Mouse (Mus musculus): ENCODE measurements around the gene Lrrc8b. TPM values are rescaled to one million over a fixed set of nuclear protein-coding genes. Genes with fewer than 3 reads are reported as not detected.

Gene Lrrc8b
- 3.5 and 4.3 TPM in 2 replicates for polyA plus RNA-seq (2012; rRNA removed)

DNA sequence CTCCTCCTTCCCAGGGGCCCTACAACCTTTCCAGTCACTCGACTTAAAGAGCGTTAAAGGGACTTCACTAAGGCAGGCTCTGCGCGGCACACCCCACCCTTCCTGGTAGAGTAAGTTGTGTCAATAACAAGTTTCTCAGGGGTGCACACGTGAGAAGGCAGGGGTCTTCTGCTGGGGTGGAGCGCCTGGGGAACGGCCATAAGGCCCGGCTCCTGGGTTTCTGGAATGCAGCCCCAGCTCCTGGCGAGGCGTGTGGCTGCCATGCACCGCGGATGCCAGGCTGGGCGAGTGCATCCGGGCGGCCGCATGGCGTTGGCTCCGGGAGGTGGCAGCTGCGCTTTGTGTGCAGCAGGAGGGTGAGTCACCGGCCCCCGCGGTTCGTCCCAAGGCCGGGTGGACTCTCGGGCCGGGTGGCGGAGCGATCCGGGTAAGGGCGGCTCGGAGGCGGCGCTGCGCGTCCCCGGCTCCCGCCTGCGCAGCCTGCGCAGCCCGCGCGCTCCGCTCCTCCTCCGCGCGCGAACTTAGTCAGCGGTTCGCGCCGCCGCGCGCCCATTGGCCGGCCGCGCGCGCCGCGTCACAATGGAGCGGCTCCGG, at the start of gene Lrrc8b:
Gene Lrrc8b (plus strand): TSS at position 578 of the 594 bp plus-strand sequence.

DNA sequence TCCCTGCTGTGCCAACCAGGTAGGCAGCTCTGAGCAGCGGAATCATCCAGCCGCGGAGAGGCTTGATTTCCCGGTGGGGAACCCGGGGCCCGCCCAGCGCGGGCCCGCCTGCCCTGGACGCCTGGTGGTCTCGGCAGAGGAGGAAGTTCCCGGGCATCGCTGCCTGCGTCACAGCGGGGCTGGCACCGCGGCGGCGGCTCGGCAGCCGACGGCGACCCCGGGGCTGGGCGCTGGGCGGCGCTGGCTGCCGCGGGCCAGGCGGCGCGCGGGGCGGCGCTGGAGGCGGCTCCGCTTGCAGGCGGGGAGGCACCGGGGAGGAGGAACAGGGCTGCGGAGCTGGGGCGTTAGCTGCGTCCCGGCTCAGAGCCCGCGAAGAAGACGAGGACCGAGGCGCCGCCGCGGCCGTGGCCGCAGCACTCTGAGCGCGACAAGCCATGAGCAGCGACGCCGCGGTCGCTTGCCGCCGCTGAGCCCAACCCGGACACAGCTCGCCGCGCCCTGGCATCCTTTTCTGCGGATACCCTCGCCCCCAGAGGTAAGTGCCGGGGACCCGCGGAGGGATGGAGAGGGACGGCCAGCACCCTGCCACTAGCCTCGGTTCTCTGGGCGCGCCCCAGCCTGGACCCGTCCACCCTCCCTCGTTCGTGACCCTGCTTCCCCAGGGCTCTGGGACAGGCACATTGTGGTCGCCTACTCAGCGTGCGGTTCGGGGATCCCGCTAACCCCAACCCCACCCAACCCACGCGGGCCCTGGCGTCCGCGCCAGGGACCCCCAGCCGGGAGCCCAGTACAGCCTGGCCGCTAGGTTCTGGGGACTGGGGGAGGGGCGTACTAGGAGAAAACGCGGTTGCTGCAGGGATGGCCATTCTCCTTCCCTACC, 103.8 kb downstream of the Lrrc8b start, which contains the start of gene Lrrc8c:
Gene Lrrc8c (plus strand): TSS at position 293 of the 880 bp plus-strand sequence.

Other genes with a start within 250 kb of the Lrrc8b start
- 0.23 and 0.42 TPM in 2 replicates for gene Gbp10, start 176.2 kb upstream of the Lrrc8b start, polyA plus RNA-seq (2012; rRNA removed)
- 0.10 and 0.22 TPM in 2 replicates for gene Gm43302, start 122.1 kb upstream of the Lrrc8b start, polyA plus RNA-seq (2012; rRNA removed)
- gene Gbp6, start 122.1 kb upstream of the Lrrc8b start, polyA plus RNA-seq (2012; rRNA removed) = 1.3 and 1.8 TPM in 2 replicates
- 5.8 and 6.5 TPM in 2 replicates for gene Lrrc8c, start 103.6 kb downstream of the Lrrc8b start, polyA plus RNA-seq (2012; rRNA removed)